Mouse (Mus musculus): ENCODE data around the gene Mrpl45. TPM values are rescaled to one million over a fixed set of nuclear protein-coding genes. Genes with fewer than 3 reads are reported as not detected.
"Not testable (repeated sequence)": the region's sequence is repeated elsewhere in the genome, so short reads cannot be mapped to it uniquely, and the experiment has no call there.

Gene Mrpl45
- polyA plus RNA-seq (2012; rRNA removed) = 20.2 and 22.0 TPM in 2 replicates

DNA sequence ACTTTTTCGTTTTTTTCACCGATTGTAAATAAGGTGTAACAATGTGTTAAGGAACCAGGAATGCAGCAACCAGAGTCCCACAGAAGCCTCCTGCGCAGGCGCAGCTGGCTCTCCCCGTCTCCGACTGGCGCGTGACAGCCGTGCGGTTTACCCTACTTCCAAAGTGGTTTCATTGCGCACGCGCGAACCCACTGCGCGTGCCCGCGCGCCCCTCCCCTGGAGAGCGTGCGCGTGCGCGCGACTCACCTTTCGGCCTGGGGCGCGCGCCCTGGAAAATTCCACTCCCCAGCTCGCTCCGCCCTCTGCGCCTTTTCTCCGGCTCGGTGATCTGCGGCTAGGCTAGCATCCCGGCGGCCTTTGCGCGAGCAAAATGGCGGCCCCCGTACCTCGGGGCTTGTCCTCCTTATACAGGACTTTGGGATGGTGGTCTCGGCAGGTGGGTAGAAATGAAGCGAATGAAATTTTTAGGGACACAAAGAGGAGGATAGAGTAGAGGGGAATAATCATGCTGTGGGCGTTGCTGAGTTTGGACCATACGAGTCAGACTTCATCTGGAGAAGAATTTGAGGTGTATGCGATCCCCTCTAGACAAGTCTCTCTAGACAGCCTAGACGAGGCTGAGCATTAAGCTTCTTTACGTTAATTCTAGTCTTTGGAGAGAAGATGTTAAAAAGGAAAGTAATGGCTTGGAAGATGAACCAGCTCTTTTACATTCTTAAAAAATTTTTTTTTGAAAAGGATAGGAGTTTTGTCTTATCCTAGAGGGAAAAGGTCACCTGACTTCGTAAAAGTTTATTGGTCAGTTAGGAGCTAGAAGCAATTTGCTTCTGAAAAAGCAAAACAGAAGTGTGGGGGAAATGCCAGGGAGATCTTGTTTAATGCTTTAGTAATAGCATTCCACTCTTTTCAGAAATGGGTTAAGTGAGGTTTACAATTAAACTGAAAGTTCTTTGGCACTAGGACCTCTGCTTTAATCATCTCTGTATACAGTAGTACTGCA, at the start of gene Mrpl45:
Gene Mrpl45 (plus strand): TSS at position 213 of the 1,000 bp plus-strand sequence.
- peak; percentile 97 for DNase-seq (ENCODE audit: low spot score)

DNA sequence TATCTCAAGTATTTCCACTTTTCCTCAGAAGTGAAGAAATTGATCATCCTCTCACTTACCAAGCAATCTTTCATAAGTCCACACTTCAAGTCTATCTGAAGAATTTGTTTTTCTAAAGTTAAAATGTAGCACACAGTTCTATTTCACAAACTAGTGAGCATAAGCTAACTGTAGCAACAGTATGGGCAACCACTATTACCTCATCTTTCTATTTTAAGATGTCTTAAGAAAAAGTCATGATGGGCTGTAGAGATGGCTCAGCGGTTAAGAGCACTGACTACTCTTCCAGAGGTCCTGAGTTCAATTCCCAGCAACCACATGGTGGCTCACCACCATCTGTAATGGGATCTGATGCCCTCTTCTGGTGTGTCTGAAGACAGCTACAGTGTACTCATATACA, 49.0 kb upstream of the Mrpl45 start:
- DNase-seq (ENCODE audit: low spot score) = not testable (repeated sequence)

DNA sequence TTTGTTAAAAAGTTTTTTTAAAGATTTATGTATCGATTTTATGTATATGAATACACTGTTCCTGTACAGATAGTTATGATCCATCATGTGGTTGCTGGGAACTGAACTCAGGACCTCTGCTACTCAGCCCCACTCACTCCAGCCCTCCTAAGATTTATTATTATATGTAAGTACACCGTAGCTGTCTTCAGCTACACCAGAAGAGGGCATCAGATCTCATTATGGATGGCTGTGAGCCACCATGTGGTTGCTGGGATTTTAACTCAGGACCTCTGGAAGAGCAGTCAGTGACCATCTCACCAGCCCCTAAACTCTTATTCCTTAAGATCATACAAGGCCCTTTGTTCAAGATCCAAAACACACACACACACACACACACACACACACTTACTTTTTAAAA, 45.5 kb upstream of the Mrpl45 start:
- not testable (repeated sequence) for DNase-seq (ENCODE audit: low spot score)

DNA sequence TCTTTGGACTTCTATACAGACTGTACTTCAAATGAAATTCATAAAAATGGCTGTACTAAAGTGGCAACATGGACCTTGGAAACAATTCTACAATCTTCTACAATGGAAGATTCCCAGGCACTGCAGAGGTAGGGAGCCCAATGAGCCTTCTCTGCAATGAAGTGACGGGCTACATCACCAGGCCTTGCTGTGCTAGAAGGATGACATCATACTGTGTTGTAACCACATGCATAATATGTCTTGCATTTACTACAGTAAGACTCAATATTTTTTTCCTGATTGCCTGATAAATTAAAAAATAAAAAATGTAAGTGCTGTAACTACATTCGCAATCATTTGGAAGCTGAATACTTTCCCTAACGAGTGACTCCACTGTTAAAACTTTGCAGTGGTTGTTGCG, 42.7 kb upstream of the Mrpl45 start:
- no peak for DNase-seq (ENCODE audit: low spot score)

DNA sequence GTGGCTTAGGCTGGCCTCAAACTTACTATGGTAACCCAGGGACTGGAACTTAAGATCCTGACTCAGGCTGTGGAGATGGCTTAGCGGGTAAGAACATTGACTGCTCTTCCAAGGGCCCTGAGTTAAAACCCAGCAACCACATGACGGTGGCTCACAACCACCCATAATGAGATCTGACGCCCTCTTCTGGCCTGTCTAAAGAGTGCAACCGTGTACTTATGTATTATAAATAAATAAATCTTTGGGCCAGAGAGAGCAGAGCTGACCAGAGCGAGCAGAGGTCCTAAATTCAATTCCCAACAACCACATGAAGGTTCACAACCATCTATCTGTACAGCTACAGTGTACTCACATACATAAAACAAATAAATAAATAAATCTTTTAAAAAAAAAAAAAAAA, 41.9 kb upstream of the Mrpl45 start:
- DNase-seq (ENCODE audit: low spot score) = no peak

DNA sequence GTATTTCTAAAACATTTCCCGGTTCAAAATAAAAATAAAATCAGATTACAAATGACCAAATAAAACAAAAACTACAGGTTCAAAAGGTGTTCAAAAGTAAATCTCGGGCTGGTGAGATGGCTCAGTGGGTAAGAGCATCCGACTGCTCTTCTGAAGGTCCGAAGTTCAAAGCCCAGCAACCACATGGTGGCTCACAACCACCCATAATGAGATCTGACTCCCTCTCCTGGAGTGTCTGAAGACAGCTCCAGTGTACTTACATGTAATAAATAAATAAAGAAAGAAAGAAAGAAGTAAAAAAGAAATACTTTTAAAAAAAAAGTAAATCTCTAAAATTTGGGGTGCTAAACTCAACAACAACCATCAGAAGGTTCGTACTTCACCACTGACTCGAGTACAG, 40.6 kb upstream of the Mrpl45 start:
- not testable (repeated sequence) for DNase-seq (ENCODE audit: low spot score)

DNA sequence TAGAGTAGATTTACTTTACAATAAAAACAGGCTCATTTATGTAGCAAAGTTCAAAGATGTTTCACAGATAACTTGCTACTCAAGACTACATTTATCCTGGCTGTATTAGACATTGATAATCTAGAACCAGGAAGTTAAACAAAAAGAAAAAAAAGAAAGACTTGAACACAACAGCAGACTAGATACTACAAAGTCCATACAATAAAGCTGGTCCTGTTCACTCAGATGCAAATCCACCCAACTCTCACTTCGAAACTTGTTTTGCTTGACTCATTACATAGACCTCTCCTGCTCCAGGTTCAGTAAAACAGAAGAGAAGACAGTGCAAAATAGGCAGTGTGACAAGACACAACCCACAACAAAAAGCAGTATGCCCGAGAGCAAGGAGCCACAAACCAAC, 40.2 kb upstream of the Mrpl45 start:
- DNase-seq (ENCODE audit: low spot score) = no peak

DNA sequence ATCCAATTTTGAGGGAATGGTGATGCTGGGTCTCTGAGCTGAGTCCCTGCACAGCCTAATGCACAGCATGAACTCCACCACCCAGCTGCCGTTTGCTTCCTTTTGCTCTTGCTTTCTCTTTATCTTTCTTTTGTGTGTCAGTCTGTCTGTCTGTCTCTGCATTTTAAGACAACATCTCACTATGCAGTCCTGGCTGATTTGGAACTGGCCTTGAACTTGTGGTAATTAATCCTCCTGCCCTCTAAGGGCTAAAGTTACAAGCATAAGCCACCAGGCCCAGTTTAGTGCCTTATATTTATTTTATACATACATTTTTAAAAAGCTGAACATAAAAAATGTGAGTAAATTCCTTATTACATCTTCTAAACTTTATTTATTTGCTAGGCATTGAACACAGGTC, 39.5 kb upstream of the Mrpl45 start:
- DNase-seq (ENCODE audit: low spot score) = no peak

DNA sequence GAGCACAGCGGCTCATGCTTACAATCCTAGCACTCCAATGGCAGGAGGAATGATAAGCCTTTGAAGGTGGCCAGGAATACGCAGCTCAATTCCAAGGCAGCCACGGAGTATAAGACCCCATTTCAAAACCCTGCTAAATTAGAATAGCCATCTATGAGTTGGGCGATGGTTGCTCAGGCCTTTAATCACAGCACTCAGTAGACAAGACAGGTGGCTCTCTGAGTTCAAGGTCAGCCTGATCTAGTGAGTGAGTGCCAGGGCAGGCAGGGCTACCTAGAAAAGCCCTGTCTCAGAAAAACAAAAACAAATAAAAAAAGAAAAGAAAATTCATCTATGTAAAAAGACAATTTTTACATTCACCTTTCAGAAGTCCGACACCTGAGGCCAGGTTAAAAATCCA, 38.4 kb upstream of the Mrpl45 start:
- no peak for DNase-seq (ENCODE audit: low spot score)

DNA sequence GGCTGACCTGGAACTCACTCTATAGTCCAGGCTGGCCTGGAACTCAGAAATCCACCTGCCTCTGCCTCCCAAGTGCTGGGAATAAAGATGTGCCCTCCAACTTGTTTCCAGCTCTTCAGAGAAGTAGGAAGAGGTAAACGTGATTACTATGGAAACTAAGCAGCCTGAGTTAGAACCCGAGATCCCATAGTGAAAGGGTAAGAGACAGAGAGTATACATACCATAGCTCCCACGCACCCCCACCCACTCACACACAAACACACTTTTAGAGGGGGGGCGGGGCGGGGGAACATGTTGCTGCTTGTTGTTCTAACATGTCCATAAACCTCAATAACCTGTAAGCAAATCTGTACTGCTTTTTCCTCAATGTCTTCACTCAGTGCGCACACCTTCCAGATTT, 37.1 kb upstream of the Mrpl45 start:
- no peak for DNase-seq (ENCODE audit: low spot score)

DNA sequence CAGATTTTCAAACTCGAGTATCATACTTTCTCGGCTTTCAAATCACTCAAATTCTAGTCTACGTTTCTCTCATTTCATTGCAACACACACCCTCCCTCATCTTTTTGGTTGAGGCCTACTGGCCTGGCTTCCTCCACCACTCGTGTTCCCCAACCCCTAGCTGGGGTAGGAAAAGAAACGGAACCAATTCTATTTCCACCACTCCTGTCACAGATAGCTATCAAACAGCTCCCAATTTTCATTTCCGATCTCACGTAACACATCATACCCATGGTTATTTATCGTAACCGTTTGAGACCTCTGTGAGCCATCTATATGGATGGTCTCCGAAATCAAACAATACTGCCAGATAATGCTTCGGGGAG, 36.5 kb upstream of the Mrpl45 start:
- no peak for DNase-seq (ENCODE audit: low spot score)

DNA sequence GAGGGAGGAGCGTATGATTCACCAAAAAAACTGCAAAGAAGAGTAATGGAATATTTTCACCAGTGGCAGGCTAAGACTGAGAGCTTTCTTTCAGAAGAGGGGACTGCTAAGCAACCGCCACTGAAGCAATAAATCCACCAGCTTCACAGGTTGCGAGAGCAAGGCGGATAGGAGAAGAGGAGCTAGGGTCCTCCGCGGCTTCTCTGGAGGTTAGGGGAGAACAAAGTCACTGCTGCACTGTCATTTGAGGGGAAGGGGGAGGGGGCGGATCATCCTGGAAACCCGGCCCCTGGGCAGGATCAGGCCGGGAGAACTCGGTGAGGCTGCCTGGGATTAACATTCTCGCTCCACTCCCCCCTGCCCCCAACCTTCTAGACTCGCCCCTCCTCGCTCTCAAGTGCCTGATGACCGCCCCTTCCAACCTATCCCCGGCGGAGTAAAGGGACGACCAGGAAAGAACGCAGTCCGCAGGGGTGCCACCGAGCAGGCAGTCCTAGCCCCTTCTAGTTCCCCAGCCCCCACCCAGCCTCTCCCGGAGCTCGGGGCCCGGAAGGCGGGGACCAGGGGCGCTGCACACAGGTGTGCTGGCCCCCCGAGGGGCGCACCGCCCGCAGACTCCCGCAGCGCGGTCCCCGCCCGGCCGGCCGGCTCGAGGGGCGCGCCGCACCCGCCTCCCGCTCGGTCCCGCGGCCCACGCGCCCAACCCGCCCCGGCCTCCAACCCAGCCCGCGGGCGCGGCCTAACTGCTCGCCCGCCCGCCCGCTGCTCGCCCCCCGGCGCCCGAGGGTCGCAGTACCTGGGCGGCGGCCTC, 35.9 kb upstream of the Mrpl45 start:
- DNase-seq (ENCODE audit: low spot score) = peak; percentile 39

DNA sequence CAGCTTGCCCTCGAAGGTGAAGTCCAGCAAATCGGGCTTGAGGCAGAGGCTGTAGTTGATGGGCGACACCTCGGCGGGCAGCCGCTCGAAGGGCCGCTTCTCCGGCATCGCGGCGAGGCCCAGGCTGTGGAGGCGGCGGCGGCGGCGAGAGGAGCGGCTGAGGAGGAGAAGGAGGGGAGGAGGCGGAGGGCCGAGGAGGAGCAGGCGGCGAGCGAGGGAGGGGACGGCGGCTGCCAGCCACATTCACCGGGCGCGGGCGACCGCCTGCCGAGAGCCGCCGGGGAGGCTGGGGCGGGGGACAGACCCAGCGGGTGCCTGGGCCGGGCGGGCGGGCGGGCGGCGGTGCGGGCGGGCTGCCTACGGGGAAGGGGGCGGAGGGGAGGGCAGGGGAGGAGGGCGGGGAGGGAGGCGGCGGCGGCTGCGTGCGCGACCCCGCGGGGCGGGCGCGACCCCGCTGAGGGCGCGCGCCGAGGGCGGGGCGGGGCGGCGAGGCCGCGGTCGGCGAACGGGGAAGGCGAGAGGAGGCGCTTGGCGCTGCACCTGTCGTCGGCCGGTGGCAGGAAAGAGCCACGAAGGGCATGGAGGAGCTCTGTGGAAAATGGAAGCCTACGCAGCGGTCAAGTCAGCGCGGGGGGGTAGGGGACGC, 35.2 kb upstream of the Mrpl45 start, which contains the start of gene Npepps:
Gene Npepps (minus strand): TSS at position 423 of the 646 bp plus-strand sequence.
- peak; percentile 73 for DNase-seq (ENCODE audit: low spot score)

DNA sequence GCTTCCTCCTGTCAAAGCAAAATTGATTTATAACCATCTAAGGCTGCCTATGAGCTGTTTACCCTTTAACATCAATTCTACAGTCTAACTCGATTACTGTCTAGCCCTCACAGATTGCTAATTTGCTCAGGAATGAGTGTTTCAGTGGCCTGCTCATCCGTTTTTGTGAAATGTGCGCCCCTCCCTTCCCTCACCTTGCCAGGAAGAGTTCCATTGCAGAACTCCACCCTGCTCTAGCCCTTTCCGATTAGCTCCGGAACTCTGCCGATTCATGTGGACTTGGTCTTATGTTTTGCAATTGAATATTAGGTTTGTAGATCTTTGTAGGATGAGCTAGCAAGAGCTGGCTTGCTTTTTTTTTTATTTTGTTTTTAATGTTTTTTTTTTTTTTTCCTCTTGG, 33.3 kb upstream of the Mrpl45 start:
- DNase-seq (ENCODE audit: low spot score) = no peak

DNA sequence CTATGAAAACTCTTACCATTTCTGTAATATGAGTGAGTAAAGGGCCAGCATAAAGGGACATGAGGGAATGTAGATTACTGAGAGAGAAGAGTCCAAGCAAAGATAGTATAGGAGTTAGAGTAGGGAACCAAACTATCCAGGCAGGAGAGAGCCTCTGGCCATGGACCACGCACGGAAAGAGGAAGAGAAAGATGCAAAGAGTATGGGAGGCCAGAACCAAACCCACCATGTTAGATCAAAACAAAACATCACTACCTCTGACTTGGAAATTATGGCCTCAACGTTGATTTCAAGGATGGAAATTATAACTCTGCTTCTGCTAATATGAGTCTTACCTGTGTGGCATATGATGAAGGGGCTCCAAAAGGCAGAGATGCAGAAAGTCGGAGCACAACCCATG, 30.7 kb upstream of the Mrpl45 start:
- DNase-seq (ENCODE audit: low spot score) = no peak

DNA sequence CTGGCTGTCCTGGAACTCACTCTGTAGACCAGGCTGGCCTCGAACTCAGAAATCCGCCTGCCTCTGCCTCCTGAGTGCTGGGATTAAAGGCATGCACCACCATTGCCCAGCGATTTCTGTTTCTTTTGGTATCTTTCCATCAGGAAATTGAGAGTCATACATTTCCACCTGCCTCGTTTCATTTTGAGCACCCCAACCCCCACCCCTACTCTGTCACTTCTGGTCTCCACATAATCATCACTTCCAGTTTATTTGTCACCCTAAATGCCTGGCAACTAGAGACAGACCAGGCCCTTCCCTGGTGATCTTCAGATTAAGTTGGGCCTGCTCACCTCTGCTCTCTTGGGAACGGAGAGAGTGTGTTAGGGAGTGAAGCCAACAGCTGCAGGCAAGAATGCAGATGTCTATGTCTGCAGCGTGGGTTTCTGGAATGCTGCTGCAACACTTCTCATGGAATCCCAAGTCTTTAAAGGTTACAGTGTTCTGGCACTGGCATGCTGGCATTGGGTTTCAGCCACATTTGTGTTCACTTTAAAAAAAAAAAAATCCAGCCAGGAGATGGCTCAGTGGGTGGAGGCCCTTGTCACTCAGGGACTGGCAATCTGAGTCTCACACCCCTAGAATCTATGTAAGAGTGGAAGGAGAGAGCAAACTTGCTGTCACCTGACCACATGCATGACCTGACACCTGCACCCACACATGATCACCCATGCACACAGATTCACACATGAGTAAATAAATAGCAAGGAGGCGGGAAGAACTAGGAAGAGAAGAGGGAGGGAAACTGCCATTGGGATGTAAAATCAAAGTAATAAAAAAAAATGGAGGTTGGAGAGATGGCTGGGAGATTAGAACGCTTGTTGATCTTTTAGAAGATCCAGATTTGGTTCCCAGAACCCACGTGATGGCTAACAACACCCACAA, 29.4 kb upstream of the Mrpl45 start:
- no peak for DNase-seq (ENCODE audit: low spot score)

DNA sequence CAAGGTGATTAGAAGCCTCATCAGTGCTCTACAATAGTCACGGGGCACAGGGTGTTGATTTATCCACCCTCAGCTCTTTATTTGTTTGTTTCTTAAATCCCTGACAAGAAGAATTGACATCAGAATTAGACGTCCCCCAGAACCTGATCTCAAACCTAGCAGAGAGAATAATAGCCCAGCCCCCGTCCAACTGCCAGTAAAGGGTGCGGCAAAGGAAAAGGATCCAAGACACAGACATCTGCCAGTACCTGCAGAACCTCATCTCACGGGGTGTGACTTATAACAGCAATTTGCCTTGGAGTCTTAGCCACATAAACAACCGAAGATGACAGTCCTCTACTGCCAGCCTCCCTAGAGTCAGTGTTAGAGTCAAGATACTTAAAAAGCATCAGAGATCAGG, 28.5 kb upstream of the Mrpl45 start:
- no peak for DNase-seq (ENCODE audit: low spot score)

DNA sequence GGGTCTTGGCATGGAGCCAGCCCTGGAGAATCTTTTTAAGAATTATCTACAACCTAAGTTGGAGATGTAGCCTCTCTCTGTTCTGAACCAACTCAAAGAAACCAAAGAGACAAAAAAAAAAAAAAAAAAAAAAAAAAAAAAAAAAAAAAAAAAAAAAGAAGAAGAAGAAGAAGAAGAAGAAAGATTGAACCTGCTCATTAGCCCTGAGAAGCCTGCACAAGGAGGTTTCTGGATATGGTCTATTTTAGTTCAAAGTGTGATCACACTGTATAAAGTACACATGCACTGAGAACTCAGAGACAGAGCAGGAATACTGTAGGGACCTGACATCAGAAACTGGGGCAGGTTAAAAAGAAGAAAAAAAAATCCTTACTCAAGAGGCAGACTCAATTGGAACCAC, 27.9 kb upstream of the Mrpl45 start:
- no peak for DNase-seq (ENCODE audit: low spot score)

DNA sequence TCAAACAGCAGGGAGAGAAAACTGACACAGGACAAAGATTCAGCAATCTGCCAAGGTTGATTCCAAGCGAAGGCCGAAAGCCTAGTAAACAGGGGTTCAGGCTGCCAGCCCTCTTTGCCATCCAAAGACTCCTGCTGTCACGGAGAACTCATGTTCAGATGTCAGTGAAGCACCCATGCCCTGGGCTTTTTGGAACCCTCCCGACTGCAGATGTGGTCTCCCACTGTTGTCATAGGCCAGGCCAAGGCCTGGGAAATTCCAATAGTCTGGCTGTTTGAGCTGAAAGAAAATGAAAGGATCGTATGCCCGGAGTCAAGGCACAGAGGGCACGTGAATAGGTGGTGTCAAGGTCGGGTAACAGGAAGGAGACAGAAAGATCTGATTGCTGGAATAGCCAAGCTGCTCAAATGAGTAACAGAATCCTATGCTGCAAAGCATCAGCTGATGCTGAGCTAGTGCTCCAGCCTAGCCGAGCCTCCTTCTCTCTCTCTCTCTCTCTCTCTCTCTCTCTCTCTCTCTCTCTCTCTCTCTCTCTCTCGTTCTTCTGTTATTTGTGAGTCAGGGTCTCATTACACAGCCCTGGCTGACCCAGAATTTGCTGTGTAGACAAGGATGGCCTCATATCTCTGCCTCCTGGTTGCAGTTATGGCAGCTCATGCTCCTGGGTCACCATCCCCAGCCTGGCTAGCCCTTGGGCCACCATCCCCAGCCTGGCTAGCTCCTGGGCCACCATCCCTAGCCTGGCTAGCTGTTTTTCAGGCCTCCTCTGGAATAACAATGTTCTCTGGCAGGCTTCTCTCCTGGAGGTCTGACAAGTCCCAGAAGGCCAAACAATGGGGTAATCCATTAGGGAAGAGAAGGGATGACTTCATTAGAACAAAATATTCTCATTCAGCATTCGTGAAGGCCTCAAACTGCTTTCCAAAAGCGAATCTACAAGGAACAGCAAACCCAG, 26.0 kb upstream of the Mrpl45 start:
- DNase-seq (ENCODE audit: low spot score) = no peak

DNA sequence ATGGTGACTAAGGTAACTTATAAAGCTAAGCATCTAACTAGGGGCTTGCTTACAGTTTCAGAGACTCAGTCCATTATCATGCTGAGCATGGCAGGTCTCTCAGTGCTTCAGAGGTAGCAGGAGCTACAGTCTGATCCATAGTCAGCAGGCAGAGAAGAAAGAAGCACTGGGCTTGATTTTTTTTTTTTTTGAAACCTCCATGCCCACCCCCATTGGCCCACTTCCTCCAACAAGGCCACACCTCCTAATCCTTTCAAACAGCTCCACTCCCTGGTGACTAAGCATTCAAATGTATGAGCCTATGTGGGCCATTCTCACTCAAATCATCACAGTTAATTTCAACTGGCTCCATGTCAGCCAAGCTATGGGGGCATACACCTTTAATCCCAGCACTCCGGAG, 22.8 kb upstream of the Mrpl45 start:
- DNase-seq (ENCODE audit: low spot score) = no peak

All from urinary bladder, adult 2 months (tissue).